Mouse (Mus musculus) small intestine, adult 2 months (tissue): ENCODE results near the gene Rnf10.

Experiments
- CTCF ChIP-seq: fragments of 200-500 bp; IDR thresholded peaks from 2 replicates; pipeline ENCODE4 v1.5.1; 2012; ENCODE audit warnings: low read depth, mild to moderate bottlenecking, control low read depth, inconsistent platforms, low read length, moderate library complexity, mixed read lengths; ENCODE audit not compliant: insufficient replicate concordance, insufficient read length; ENCODE audit errors: extremely low read depth
- POLR2A ChIP-seq: fragments of 200-500 bp; IDR thresholded peaks from 2 replicates; pipeline ENCODE4 v1.6.1; 2012; ENCODE audit warnings: low read depth, mild to moderate bottlenecking, control low read depth, inconsistent platforms, low read length, moderate library complexity

GRCm38 (mm10) chr5:115261880-115262279 lies 10.8 kb downstream of the Rnf10 start:
- TF ChIP-seq POLR2A (no peak), CTCF (no peak)
